Mouse (Mus musculus): ENCODE results near the gene Tmigd3.

Gene Tmigd3

DNA sequence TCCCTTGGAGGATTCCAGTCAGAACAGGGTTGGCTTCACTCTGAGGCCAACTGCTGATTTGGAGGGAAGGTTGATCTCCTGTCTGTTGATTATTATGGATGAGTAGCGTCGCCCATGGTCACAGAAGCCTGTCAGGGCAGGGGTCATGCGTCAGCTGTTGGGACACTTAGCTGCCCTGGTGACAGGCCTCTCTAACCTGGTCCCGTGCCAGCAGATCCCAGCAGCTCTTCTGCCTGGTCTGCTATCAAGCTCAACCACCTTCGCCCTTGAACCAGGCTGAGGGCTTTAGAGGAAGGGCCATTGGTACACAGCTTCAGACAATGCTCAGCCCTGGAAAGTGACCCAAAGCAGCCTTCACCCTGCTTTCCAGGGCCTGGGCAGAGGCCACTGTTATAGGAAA is 5.3 kb downstream of the Tmigd3 start:
- no peak for DNase-seq (ENCODE audit: low spot score in 2 of 2)

GRCm38 (mm10) chr3:105877252-105877803 is 6.6 kb downstream of the Tmigd3 start:
- no peak for DNase-seq (ENCODE audit: low spot score in 2 of 2)

DNA sequence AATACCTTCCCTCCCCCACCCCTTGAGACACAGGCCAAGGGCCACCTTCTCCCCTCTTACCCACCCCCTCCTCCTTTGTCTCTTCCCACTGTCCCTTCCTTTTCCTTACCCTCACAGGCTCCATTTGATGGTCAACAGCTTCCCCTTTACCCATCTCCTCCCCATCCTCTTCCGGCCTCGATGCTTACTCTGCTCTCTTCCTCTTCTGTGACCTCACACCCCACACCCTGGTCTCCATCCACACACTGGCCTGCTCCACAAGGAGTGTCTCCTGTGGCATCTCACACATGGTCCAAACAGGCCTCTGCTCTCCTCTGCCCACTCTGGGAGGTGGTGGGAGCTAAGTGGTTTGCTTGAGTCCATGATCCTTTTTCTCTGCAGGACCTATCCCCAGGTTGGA is 7.2 kb downstream of the Tmigd3 start:
- DNase-seq (ENCODE audit: low spot score in 2 of 2), result no peak

- no peak for DNase-seq (ENCODE audit: low spot score in 2 of 2)
These were observed 8.0 kb downstream of the Tmigd3 start for GRCm38 (mm10) chr3:105878751-105879150.

- DNase-seq (ENCODE audit: low spot score in 2 of 2), result no peak
These were observed 9.7 kb downstream of the Tmigd3 start for GRCm38 (mm10) chr3:105880419-105880818.

DNA sequence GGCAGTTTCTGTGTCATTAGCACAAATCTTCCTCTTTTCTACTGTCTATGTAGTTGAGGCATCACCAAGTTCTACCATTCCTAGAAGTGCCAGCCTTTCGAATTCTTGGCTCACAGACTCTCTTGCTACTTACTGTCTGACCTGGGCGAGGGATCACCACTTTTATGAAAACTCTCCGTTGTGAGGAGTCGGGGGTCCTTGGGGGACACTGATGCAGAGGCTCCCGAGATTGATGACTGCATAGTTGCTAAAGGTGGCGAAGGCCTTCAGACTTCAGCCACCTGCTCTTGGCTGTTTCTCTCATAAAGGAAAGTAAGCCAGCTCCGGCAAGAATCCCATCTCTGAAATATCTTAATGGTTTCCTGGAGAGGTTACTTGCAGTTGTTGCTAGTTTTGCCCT is 11.4 kb downstream of the Tmigd3 start:
- DNase-seq (ENCODE audit: low spot score in 2 of 2), result no peak

DNA sequence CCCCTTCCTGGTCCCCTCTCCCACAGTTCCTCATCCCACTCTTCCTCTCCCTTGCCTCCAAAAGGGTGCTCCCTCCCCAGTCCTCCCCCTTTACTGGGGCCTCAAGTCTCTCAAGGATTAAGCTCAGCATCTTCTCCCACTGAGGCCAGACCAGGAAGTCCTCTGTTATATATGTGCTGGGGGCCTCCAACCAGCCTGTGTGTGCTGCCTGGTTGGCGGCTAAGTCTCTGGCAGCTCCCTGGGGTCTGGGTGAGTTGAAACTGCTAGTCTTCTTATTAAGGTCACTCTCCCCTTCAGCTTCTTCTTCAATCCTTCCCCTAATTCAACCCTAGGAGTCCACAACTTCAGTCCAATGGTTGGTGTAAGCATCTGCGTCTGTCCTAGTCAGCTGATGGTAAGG is 12.4 kb downstream of the Tmigd3 start:
- DNase-seq (ENCODE audit: low spot score in 2 of 2), result no peak

- DNase-seq (ENCODE audit: low spot score in 2 of 2), result no peak
These were observed 18.3 kb downstream of the Tmigd3 start for GRCm38 (mm10) chr3:105888961-105889360.

DNA sequence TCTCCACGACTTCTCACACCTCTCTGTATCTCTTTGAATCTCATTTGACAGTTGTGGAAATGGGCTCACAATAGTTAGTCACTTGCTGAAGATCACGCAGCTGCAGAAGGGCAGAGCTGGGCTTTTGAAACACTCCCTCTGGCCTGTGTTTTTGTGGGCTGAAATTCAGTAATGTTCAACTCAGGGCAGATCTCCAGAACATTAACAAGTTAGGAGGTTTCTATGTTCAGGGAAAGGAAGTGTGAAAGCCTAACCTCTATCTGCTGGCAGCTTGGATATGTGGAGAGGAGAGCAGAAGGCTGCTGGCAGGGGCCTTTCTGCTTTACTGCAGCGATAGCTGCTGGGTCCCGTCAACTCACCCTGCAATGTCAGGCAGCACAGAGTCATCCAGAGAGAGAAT is 19.5 kb downstream of the Tmigd3 start:
- no peak for DNase-seq (ENCODE audit: low spot score in 2 of 2)

DNA sequence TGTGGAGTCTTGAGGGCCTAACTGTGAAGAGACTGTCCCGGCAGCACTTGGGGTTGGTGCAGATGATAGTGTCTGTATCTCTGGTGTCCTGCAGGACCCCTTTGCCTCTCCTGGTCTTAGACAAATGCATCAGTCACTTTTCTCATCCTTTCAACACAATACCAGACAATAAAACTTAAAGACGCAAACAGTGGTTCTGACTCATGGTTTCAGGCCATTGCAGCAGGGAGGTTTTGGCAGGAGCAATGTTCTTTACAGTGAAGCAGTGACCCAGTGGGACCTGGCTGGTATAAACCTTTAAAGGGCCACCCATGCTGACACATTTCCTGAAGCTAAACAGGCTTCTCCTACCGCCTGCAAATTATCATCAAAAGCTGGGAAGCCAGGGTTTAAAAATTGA is 20.4 kb downstream of the Tmigd3 start:
- no peak for DNase-seq (ENCODE audit: low spot score in 2 of 2)

DNA sequence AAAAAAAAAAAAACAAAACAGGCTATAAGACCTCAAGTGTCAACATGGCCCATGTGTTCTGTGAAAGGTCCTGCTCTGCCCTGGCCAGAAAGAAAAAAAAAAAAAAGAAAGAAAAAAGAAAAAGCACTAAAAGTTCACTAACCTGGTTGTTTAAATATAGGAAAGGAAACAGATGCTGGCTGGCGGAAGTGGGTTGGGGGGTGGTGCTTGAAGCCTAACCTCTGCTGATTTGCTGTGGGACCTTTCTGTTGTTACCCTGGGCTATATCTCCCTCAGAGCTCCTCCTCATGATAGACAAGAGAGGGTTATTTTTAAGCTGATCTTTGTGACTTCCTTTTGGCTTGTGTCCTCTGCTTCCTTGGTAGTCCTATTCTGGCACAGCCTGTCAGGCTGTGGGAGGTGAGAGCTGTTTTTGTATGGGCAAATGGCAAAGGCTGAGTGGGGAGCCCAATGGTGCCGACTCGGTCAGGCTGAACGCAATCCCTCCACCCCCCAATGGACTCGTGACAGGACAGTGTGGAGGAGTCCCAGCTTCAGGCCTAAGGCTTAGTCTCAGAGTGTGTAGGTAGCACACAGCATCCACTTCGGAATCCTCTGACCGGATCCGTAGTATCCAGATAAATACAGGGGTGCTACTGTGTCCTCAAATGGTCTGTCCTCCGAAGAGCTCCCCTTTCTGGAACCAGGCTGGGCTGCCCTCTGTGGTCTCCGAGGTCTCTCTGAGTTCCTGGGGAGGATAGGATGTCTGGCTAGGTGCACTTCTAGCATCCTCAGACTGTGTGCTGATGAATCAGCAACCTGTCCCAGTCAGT is 21.3 kb downstream of the Tmigd3 start:
- DNase-seq (ENCODE audit: low spot score in 2 of 2), result no peak

GRCm38 (mm10) chr3:105892572-105893495 is 22.1 kb downstream of the Tmigd3 start:
- DNase-seq (ENCODE audit: low spot score in 2 of 2), result no peak

DNA sequence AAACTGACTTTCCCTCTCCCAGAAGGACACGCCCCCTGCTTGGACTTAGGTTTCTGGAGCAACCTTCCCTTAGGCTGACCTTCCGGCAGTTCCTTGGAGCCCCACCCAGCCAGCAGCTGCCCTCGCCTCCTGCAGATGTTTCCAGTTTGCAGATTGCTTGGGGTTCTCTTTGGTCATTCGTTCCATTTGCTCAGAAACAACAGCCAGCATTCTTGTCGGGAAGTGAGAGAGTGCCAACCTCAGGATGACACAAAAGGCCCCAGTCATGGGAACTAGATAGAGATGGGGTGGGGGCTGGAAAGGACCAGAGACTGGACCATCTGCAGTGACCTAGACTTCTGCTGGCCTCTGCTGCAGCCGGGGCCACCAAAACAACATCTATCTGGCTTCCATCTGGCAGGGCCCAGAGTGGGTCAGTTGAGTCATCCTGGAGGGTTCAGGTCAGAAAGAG is 23.3 kb downstream of the Tmigd3 start:
- peak in 1 of 2 experiments; percentile 49 for DNase-seq (ENCODE audit: low spot score in 2 of 2)

DNA sequence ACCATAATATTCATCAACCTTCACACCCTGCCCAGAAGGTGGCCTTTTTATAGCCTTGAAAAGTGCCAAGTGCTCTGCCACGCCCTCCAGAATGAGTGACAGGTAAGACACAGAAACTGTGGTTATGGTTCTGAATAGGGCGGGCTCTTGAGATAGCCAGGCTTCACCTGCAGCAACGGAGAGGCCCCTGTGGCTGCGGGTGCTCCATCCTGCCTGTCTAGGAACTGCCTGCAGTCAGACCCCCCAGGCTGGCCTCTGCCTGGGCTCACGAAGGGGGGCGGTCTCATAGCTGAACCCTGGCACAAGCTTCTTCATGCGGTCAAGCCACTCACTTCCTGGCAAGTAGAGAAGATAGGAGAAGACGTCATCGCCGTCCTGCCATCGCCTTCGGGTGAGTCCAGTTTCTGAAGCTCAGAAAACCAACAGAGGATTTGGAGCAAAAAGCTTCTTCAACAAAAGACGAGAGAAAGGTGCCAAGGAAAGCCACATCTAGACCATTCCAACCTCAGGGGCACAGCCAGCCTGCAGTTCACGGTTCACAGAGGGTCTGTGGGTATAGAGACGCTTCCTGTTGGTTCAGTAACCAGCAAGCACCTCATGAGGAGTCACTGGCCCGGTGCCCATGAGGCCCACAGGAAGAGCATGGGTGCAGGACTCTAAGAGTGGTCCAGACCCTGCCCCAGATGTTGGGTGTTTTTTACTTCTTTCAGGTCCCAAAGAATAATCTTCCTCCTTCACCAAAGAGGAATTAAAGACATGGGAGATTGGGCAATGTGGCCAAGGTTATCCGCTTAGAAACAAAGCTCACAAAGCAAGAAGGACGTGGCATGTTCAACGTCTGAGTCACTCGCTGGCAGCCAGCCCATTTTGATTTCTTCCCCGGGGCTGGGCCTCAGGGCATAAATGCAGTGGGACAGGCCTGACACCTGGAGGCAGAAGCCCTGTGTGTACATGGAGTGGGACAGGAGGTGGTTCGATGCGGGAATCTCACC is 24.2 kb downstream of the Tmigd3 start:
- peak; percentile 94 to 96 for DNase-seq (ENCODE audit: low spot score in 2 of 2)

GRCm38 (mm10) chr3:105896811-105897210 is 26.1 kb downstream of the Tmigd3 start:
- no peak for DNase-seq (ENCODE audit: low spot score in 2 of 2)

GRCm38 (mm10) chr3:105898325-105898724 is 27.6 kb downstream of the Tmigd3 start:
- peak in 1 of 2 experiments; percentile 70 for DNase-seq (ENCODE audit: low spot score in 2 of 2)

DNA sequence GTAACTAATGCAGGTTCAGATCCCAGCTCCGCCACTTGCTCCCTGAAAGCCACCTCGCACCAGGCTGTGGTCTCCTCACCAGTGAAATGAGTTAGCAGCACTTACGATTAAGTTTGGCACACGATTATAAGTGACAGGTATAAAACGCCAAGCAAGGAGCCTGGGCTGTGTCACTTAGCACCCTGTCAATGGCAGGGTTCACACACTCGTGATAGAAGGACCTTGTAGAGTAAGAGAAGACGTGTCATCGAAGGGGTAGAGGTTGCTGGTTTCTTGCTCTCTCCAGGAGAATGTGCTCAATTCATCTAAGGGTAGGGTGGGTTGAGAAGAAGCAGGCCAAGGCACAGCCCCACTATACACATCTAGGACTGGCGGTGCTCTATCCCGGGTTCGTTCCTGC is 28.2 kb downstream of the Tmigd3 start:
- DNase-seq (ENCODE audit: low spot score in 2 of 2), result no peak

GRCm38 (mm10) chr3:105899394-105900147 is 28.9 kb downstream of the Tmigd3 start:
- DNase-seq (ENCODE audit: low spot score in 2 of 2), result peak; percentile 78 to 83

DNA sequence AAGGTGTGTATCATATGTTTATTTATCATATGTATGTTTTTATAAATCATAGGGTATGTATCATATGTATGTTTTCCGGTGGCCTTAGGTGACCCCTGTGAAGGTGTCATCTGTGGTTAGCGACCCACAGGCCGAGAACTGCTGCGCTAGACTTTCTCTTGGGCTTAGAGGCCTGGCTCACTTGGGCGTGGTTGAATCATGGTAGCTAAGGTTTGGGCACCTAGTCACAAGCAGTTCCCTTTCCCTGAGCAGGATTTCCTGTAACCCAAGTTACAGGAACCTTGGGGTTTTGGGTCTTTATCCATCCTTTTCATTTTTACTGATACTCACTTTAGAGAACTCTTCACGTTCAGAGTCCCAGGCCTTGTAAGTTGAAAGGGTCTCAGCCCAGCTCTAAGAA is 29.6 kb downstream of the Tmigd3 start:
- no peak for DNase-seq (ENCODE audit: low spot score in 2 of 2)

DNA sequence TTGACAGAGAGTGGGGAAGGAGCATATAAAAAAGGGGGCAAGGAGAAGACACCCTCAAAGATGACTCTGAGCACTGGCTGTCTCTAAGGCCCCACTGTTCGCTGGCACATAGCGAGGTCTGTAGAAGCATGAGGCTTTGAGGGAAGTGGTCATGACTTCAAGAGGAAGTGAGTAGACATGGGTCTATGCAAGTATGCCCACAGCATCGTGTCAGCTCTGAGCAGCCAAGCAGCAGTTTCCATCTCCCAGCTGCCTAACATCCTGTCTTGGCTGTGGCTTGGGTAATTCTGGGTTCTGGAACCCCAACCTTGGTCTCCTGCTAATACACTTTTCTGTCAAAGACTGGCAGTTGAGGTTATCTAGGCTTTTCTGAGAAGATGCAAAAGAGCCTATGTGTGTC is 30.0 kb downstream of the Tmigd3 start:
- no peak for DNase-seq (ENCODE audit: low spot score in 2 of 2)
